In the genomic region with DNA sequence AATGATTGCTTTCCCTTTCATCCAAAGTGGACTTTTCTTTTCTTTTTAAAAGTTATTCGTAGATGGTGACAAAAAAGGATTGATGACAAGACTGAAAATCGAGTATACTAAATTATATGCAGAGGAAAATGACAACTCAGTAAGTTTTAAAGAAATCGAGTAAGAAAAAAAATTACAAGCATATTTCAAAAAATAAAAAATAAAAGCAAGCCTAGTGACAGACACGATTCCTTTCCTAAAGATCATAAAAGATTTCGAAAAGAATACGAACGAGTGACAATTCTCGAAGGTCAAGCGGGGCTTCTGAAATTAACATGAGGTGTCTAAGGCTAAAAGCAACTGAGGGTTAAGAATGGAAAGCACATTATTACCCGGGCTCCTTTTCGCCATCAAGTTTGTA, we compare ENCODE assay signal across 9 mouse cellular contexts. TPM values are rescaled to one million over a fixed set of nuclear protein-coding genes. Genes with fewer than 3 reads are reported as not detected.
DNase-seq lines count a peak whose midpoint lies in the region; ATAC-seq and TF ChIP-seq lines count a peak whose summit lies in the region.
"Had no signal": no experiment of that assay in that cellular context is flagged by ENCODE, and none has a peak within 500 bp of the region (broad histone marks: within the 10 kb centered on the region; RNA-seq: fewer than 3 reads in every experiment).

No protein-coding gene starts in this region.

- H3K9me3 ChIP-seq in neural tube, embryonic 11.5 days (ENCODE audit: control insufficient read depth, low read length): no peaks in the 10 kb centered on the region
- H3K9me3 ChIP-seq in limb, embryonic 14.5 days (ENCODE audit: control insufficient read depth, low read length): no peaks in the 10 kb centered on the region
- no peaks in the 10 kb centered on the region for H3K9me3 ChIP-seq in stomach, embryonic 15.5 days

- H3K36me3 ChIP-seq in neural tube, embryonic 11.5 days (ENCODE audit: control insufficient read depth, insufficient read depth, low read length): no peaks in the 10 kb centered on the region
- 0 out of 2 replicates have a peak, but pooled peaks cover 2% of the 10 kb centered on the region for H3K36me3 ChIP-seq in limb, embryonic 14.5 days (ENCODE audit: control insufficient read depth, insufficient read depth, low read length)
- H3K36me3 ChIP-seq in stomach, embryonic 15.5 days: no peaks in the 10 kb centered on the region

- peak overlapping the region; percentile 84 for H3K4me2 ChIP-seq in neural tube, embryonic 11.5 days (ENCODE audit: low read depth)
- H3K4me2 ChIP-seq in limb, embryonic 14.5 days (replicated peaks; ENCODE audit: low read depth, low read length, severe bottlenecking): peak overlapping the region; percentile 79
- H3K4me2 ChIP-seq in stomach, embryonic 15.5 days: peak overlapping the region; percentile 85

- no peak for ATAC-seq in neural tube, embryonic 11.5 days (ENCODE audit: insufficient read depth, low FRiP score, low TSS enrichment)
- no peak for ATAC-seq in limb, embryonic 14.5 days (ENCODE audit: low FRiP score, low read depth)
- ATAC-seq in stomach, embryonic 15.5 days (ENCODE audit: insufficient read depth, low FRiP score, low read depth): no peak

- DNase-seq in cerebellum, adult 2 months: no peak
- no peak for DNase-seq in cerebellum, postnatal 36 days
- no peak for DNase-seq in neural tube, embryonic 11.5 days (ENCODE audit: low spot score)
- DNase-seq in neural tube, embryonic 10.5 days (ENCODE audit: extremely low spot score, low spot score): no peak
- DNase-seq in limb, embryonic 14.5 days (ENCODE audit: low spot score): no peak
- DNase-seq in left cerebral cortex, postnatal 4 days: no peak
- no peak for DNase-seq in gastrocnemius, postnatal 25 days

- TF ChIP-seq CTCF in cerebellum, adult 2 months (IDR thresholded peaks at IDR 0.05; ENCODE audit: borderline replicate concordance, insufficient read depth, low read depth, low read length): no peak

- H3K9ac ChIP-seq in neural tube, embryonic 11.5 days (ENCODE audit: low read length): peak overlapping the region; percentile 93
- peak overlapping the region; percentile 71 for H3K9ac ChIP-seq in limb, embryonic 14.5 days (ENCODE audit: low read depth, low read length, severe bottlenecking)
- H3K9ac ChIP-seq in stomach, embryonic 15.5 days: peak overlapping the region; percentile 96; the same call in 1 of the 2 replicates

- peak overlapping the region; percentile 76 for H3K4me3 ChIP-seq in cerebellum, adult 2 months (replicated peaks; ENCODE audit: insufficient read depth, low read depth, low read length)
- H3K4me3 ChIP-seq in neural tube, embryonic 11.5 days (ENCODE audit: low read depth, low read length): peak overlapping the region; percentile 84
- peak overlapping the region; percentile 96 for H3K4me3 ChIP-seq in limb, embryonic 14.5 days (replicated peaks; ENCODE audit: low read length)
- H3K4me3 ChIP-seq in stomach, embryonic 15.5 days (replicated peaks): peak overlapping the region; percentile 100

- H3K27me3 ChIP-seq in cerebellum, adult 2 months (ENCODE audit: control insufficient read depth, insufficient read depth, low read length): no peaks in the 10 kb centered on the region
- H3K27me3 ChIP-seq in neural tube, embryonic 11.5 days (ENCODE audit: control insufficient read depth, insufficient read depth, low read length): no peaks in the 10 kb centered on the region
- no peaks in the 10 kb centered on the region for H3K27me3 ChIP-seq in limb, embryonic 14.5 days (ENCODE audit: control insufficient read depth, insufficient read depth, low read length)
- no peaks in the 10 kb centered on the region for H3K27me3 ChIP-seq in stomach, embryonic 15.5 days (replicated peaks)

- 2% methylated on average over 11 of the region's 11 CpGs for WGBS in cerebellum, adult 2 months
- WGBS in neural tube, embryonic 11.5 days: 2% methylated on average over 11 of the region's 11 CpGs
- 2% methylated on average over 11 of the region's 11 CpGs for WGBS in limb, embryonic 14.5 days
- WGBS in stomach, embryonic 15.5 days: under 1% methylated on average over 11 of the region's 11 CpGs

- intact Hi-C loops in left cerebral cortex, postnatal 4 days (cut with DNase I): no loop called here

- H3K4me1 ChIP-seq in cerebellum, adult 2 months (ENCODE audit: control insufficient read depth, insufficient read depth, low read length): peaks cover 2% of the 10 kb centered on the region; the same call in 1 of the 2 replicates
- H3K4me1 ChIP-seq in neural tube, embryonic 11.5 days (ENCODE audit: control insufficient read depth, insufficient read depth, low read length): peaks cover 2% of the 10 kb centered on the region; the same call in 1 of the 2 replicates
- peaks cover 8% of the 10 kb centered on the region; the same call in 1 of the 2 replicates for H3K4me1 ChIP-seq in limb, embryonic 14.5 days (ENCODE audit: control insufficient read depth, insufficient read depth, low read length)
- H3K4me1 ChIP-seq in stomach, embryonic 15.5 days: no peaks in the 10 kb centered on the region

- TF ChIP-seq POLR2A in cerebellum, adult 2 months (IDR thresholded peaks at IDR 0.05; ENCODE audit: borderline replicate concordance, insufficient read depth, low read length): no peak
- TF ChIP-seq POLR2A in limb, embryonic 14.5 days (IDR thresholded peaks at IDR 0.05; ENCODE audit: borderline replicate concordance, extremely low read depth, insufficient read depth, insufficient read length): no peak

- H3K27ac ChIP-seq in cerebellum, adult 2 months (ENCODE audit: insufficient read depth, low read length): no peak overlapping the region
- no peak overlapping the region; the same call in 1 of the 2 replicates for H3K27ac ChIP-seq in neural tube, embryonic 11.5 days (ENCODE audit: low read depth, low read length)
- H3K27ac ChIP-seq in limb, embryonic 14.5 days (replicated peaks; ENCODE audit: low read depth, low read length): peak overlapping the region; percentile 89
- peak overlapping the region; percentile 95 for H3K27ac ChIP-seq in stomach, embryonic 15.5 days

RNA-seq across cellular contexts. Expression of a gene that starts 1.0 kb away (rescaled TPM):
- 83.9 and 84.1 TPM in 2 replicates for polyA plus RNA-seq in cerebellum, adult 2 months (2012; rRNA removed)
- polyA plus RNA-seq in neural tube, embryonic 11.5 days (2014; fragmentation: Nextera tagmentation; extraction: Ambion mirVana): 162 and 166 TPM in 2 replicates
- polyA plus RNA-seq in limb, embryonic 14.5 days (2012; rRNA removed): 91.2 and 118 TPM in 2 replicates
- polyA plus RNA-seq in limb, embryonic 14.5 days (2014; fragmentation: Nextera tagmentation; extraction: Ambion mirVana): 98.8 and 111 TPM in 2 replicates
- 124 and 125 TPM in 2 replicates for polyA plus RNA-seq in stomach, embryonic 15.5 days (2015; fragmentation: Nextera tagmentation; extraction: Ambion mirVana)
- total RNA-seq in left cerebral cortex, postnatal 4 days (2021): 100 to 1,000 TPM; 144 to 146 TPM
- total RNA-seq in gastrocnemius, postnatal 25 days (2021): 10 to 100 TPM; 32.6 to 35.4 TPM

RNA-seq across cellular contexts. Expression of a gene that starts 17.4 kb away (rescaled TPM):
- polyA plus RNA-seq in cerebellum, adult 2 months (2012; rRNA removed): 44.5 and 45.4 TPM in 2 replicates
- polyA plus RNA-seq in neural tube, embryonic 11.5 days (2014; fragmentation: Nextera tagmentation; extraction: Ambion mirVana): 6.4 and 7.0 TPM in 2 replicates
- polyA plus RNA-seq in limb, embryonic 14.5 days (2012; rRNA removed): 58.8 and 77.1 TPM in 2 replicates
- 6.8 and 8.0 TPM in 2 replicates for polyA plus RNA-seq in limb, embryonic 14.5 days (2014; fragmentation: Nextera tagmentation; extraction: Ambion mirVana)
- 8.6 and 9.8 TPM in 2 replicates for polyA plus RNA-seq in stomach, embryonic 15.5 days (2015; fragmentation: Nextera tagmentation; extraction: Ambion mirVana)
- 10 to 100 TPM; 27.6 to 30.1 TPM for total RNA-seq in left cerebral cortex, postnatal 4 days (2021)
- total RNA-seq in gastrocnemius, postnatal 25 days (2021): 1 to 10 TPM; 5.4 to 5.7 TPM

RNA-seq across cellular contexts. Expression of a gene that starts 21.2 kb away (rescaled TPM):
- polyA plus RNA-seq in cerebellum, adult 2 months (2012; rRNA removed): 143 and 148 TPM in 2 replicates
- 154 and 163 TPM in 2 replicates for polyA plus RNA-seq in neural tube, embryonic 11.5 days (2014; fragmentation: Nextera tagmentation; extraction: Ambion mirVana)
- polyA plus RNA-seq in limb, embryonic 14.5 days (2012; rRNA removed): 161 and 181 TPM in 2 replicates
- 157 and 166 TPM in 2 replicates for polyA plus RNA-seq in limb, embryonic 14.5 days (2014; fragmentation: Nextera tagmentation; extraction: Ambion mirVana)
- 140 and 141 TPM in 2 replicates for polyA plus RNA-seq in stomach, embryonic 15.5 days (2015; fragmentation: Nextera tagmentation; extraction: Ambion mirVana)
- 10 to 100 TPM; 91.8 to 94.3 TPM for total RNA-seq in left cerebral cortex, postnatal 4 days (2021)
- total RNA-seq in gastrocnemius, postnatal 25 days (2021): 10 to 100 TPM; 52.2 to 55.9 TPM

RNA-seq across cellular contexts. Expression of a gene that starts 21.6 kb away (rescaled TPM):
- polyA plus RNA-seq in cerebellum, adult 2 months (2012; rRNA removed): 0.48 TPM in 1 of 2 replicates, not detected in the other
- polyA plus RNA-seq in neural tube, embryonic 11.5 days (2014; fragmentation: Nextera tagmentation; extraction: Ambion mirVana): 0.97 and 1.2 TPM in 2 replicates
- 0.15 TPM in 1 of 2 replicates, not detected in the other for polyA plus RNA-seq in limb, embryonic 14.5 days (2012; rRNA removed)
- polyA plus RNA-seq in limb, embryonic 14.5 days (2014; fragmentation: Nextera tagmentation; extraction: Ambion mirVana): 0.40 TPM in 1 of 2 replicates, not detected in the other
- polyA plus RNA-seq in stomach, embryonic 15.5 days (2015; fragmentation: Nextera tagmentation; extraction: Ambion mirVana): 0.44 and 0.53 TPM in 2 replicates
- total RNA-seq in left cerebral cortex, postnatal 4 days (2021): not detected
- not detected for total RNA-seq in gastrocnemius, postnatal 25 days (2021)
- total RNA-seq: layer of hippocampus, adult 18-20 months had no signal

RNA-seq across cellular contexts. Expression of a gene that starts 26.2 kb away (rescaled TPM):
- 87.1 and 93.7 TPM in 2 replicates for polyA plus RNA-seq in cerebellum, adult 2 months (2012; rRNA removed)
- polyA plus RNA-seq in neural tube, embryonic 11.5 days (2014; fragmentation: Nextera tagmentation; extraction: Ambion mirVana): 69.6 and 77.7 TPM in 2 replicates
- 46.9 and 49.3 TPM in 2 replicates for polyA plus RNA-seq in limb, embryonic 14.5 days (2012; rRNA removed)
- 67.5 and 68.5 TPM in 2 replicates for polyA plus RNA-seq in limb, embryonic 14.5 days (2014; fragmentation: Nextera tagmentation; extraction: Ambion mirVana)
- 60.3 and 68.3 TPM in 2 replicates for polyA plus RNA-seq in stomach, embryonic 15.5 days (2015; fragmentation: Nextera tagmentation; extraction: Ambion mirVana)
- 10 to 100 TPM; 45.8 to 48.3 TPM for total RNA-seq in left cerebral cortex, postnatal 4 days (2021)
- 10 to 100 TPM; 51.5 to 63.1 TPM for total RNA-seq in gastrocnemius, postnatal 25 days (2021)

Comparison
In these comparisons a context has a peak if more than half of its experiments do, and no peak if none do; other contexts are left out.
1. H3K27ac ChIP-seq: peak in limb, embryonic 14.5 days (single experiment) and stomach, embryonic 15.5 days (single experiment); none in cerebellum, adult 2 months (single experiment) and neural tube, embryonic 11.5 days (single experiment).
2. Peak in every context shown above with its lines, with median percentiles within 50 percentile points of each other: H3K4me3 ChIP-seq, H3K4me2 ChIP-seq and H3K9ac ChIP-seq.